In the genomic region with DNA sequence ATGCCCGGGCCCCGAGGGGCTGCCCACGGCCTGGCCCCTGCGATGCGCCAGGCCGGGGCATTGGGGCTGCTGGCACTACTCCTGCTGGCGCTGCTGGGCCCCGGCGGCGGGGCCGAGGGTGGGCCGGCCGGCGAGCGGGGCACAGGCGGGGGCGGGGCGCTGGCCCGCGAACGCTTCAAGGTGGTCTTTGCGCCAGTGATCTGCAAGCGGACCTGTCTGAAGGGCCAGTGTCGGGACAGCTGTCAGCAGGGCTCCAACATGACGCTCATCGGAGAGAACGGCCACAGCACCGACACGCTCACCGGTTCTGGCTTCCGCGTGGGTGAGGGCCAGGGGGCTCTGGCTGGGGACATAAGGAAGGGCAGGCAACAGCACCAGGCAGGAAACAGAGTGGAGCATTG, we compare ENCODE assay signal across 8 mouse cellular contexts. TPM values are rescaled to one million over a fixed set of nuclear protein-coding genes. Genes with fewer than 3 reads are reported as not detected.
DNase-seq lines count a peak whose midpoint lies in the region; ATAC-seq lines count a peak whose summit lies in the region.

No protein-coding gene starts in this region.

- peak; percentile 0; the same call in 1 of the 2 replicates for ATAC-seq in kidney, embryonic 15.5 days (replicated peaks; ENCODE audit: low FRiP score)
- peak; percentile 27; the same call in 1 of the 2 replicates for ATAC-seq in embryonic facial prominence, embryonic 11.5 days (replicated peaks; ENCODE audit: insufficient number of reproducible peaks, low FRiP score, low TSS enrichment, low read depth)
- ATAC-seq in hindbrain, embryonic 16.5 days = peak; percentile 19
- peak; percentile 51; the same call in 1 of the 2 replicates for ATAC-seq in midbrain, embryonic 14.5 days (ENCODE audit: low FRiP score, low TSS enrichment)

- H3K4me2 ChIP-seq in kidney, embryonic 15.5 days = peak overlapping the region; percentile 90
- peak overlapping the region; percentile 99 for H3K4me2 ChIP-seq in embryonic facial prominence, embryonic 11.5 days (ENCODE audit: low read depth, low read length)
- H3K4me2 ChIP-seq in hindbrain, embryonic 16.5 days (ENCODE audit: low read length) = peak overlapping the region; percentile 99
- peak overlapping the region; percentile 94 for H3K4me2 ChIP-seq in midbrain, embryonic 14.5 days (ENCODE audit: low read length)

- no peak for DNase-seq in kidney, adult 18-20 months
- DNase-seq in embryonic facial prominence, embryonic 11.5 days (ENCODE audit: low spot score) = peak; percentile 45
- peak; percentile 52 for DNase-seq in midbrain, embryonic 14.5 days
- no peak for DNase-seq in frontal cortex, postnatal 14 days (ENCODE audit: low spot score in 2 of 2)
- DNase-seq in left cerebral cortex, adult 11 months (ENCODE audit: low spot score) = no peak
- DNase-seq in layer of hippocampus, postnatal 25 days (ENCODE audit: extremely low spot score in 1 of 2, low spot score in 1 of 2) = no peak

- H3K9ac ChIP-seq in kidney, embryonic 15.5 days = peak overlapping the region; percentile 74
- H3K9ac ChIP-seq in embryonic facial prominence, embryonic 11.5 days (replicated peaks; ENCODE audit: low read length) = peak overlapping the region; percentile 90
- H3K9ac ChIP-seq in hindbrain, embryonic 16.5 days (ENCODE audit: low read depth, low read length) = peak overlapping the region; percentile 83
- H3K9ac ChIP-seq in midbrain, embryonic 14.5 days (replicated peaks; ENCODE audit: low read length) = peak overlapping the region; percentile 75

- no peaks in the 10 kb centered on the region for H3K36me3 ChIP-seq in kidney, embryonic 15.5 days
- no peaks in the 10 kb centered on the region for H3K36me3 ChIP-seq in embryonic facial prominence, embryonic 11.5 days (replicated peaks; ENCODE audit: control insufficient read depth, insufficient read depth, low read depth, low read length)
- H3K36me3 ChIP-seq in hindbrain, embryonic 16.5 days (ENCODE audit: control insufficient read depth, insufficient read depth, low read length) = no peaks in the 10 kb centered on the region
- H3K36me3 ChIP-seq in midbrain, embryonic 14.5 days (ENCODE audit: control insufficient read depth, insufficient read depth, low read length) = no peaks in the 10 kb centered on the region

- peak overlapping the region; percentile 82 for H3K27ac ChIP-seq in kidney, embryonic 15.5 days
- H3K27ac ChIP-seq in embryonic facial prominence, embryonic 11.5 days (replicated peaks; ENCODE audit: low read depth, low read length) = peak overlapping the region; percentile 28; the same call in 1 of the 2 replicates
- H3K27ac ChIP-seq in hindbrain, embryonic 16.5 days (ENCODE audit: low read depth, low read length) = peak overlapping the region; percentile 90
- peak overlapping the region; percentile 68 for H3K27ac ChIP-seq in midbrain, embryonic 14.5 days (replicated peaks; ENCODE audit: low read depth, low read length)

- H3K4me3 ChIP-seq in kidney, embryonic 15.5 days (replicated peaks) = peak overlapping the region; percentile 55
- peak overlapping the region; percentile 71 for H3K4me3 ChIP-seq in embryonic facial prominence, embryonic 11.5 days (ENCODE audit: low read depth, low read length)
- H3K4me3 ChIP-seq in hindbrain, embryonic 16.5 days (ENCODE audit: low read length) = peak overlapping the region; percentile 62
- peak overlapping the region; percentile 51 for H3K4me3 ChIP-seq in midbrain, embryonic 14.5 days (replicated peaks; ENCODE audit: low read depth, low read length)

- peaks cover 23% of the 10 kb centered on the region for H3K27me3 ChIP-seq in kidney, embryonic 15.5 days
- peaks cover 16% of the 10 kb centered on the region for H3K27me3 ChIP-seq in embryonic facial prominence, embryonic 11.5 days (ENCODE audit: control insufficient read depth, insufficient read depth, low read length)
- peaks cover 18% of the 10 kb centered on the region for H3K27me3 ChIP-seq in hindbrain, embryonic 16.5 days (replicated peaks; ENCODE audit: control insufficient read depth, insufficient read depth, low read length)
- peaks cover 25% of the 10 kb centered on the region; the same call in 1 of the 2 replicates for H3K27me3 ChIP-seq in midbrain, embryonic 14.5 days (ENCODE audit: control insufficient read depth, insufficient read depth, low read length)

- WGBS in kidney, embryonic 15.5 days = 1% methylated on average over 32 of the region's 32 CpGs
- WGBS in embryonic facial prominence, embryonic 11.5 days = under 1% methylated on average over 32 of the region's 32 CpGs
- WGBS in hindbrain, embryonic 16.5 days = 2% methylated on average over 25 of the region's 32 CpGs
- 2% methylated on average over 32 of the region's 32 CpGs for WGBS in midbrain, embryonic 14.5 days

- peaks cover 58% of the 10 kb centered on the region for H3K4me1 ChIP-seq in kidney, embryonic 15.5 days
- H3K4me1 ChIP-seq in embryonic facial prominence, embryonic 11.5 days (ENCODE audit: control insufficient read depth, insufficient read depth, low read length) = peaks cover 14% of the 10 kb centered on the region
- H3K4me1 ChIP-seq in hindbrain, embryonic 16.5 days (ENCODE audit: control insufficient read depth, insufficient read depth, low read depth, low read length) = peaks cover 41% of the 10 kb centered on the region
- H3K4me1 ChIP-seq in midbrain, embryonic 14.5 days (ENCODE audit: control insufficient read depth, insufficient read depth, low read length) = peaks cover 36% of the 10 kb centered on the region

- H3K9me3 ChIP-seq in kidney, embryonic 15.5 days (replicated peaks) = no peaks in the 10 kb centered on the region
- no peaks in the 10 kb centered on the region for H3K9me3 ChIP-seq in embryonic facial prominence, embryonic 11.5 days (replicated peaks; ENCODE audit: control insufficient read depth, low read length)
- H3K9me3 ChIP-seq in hindbrain, embryonic 16.5 days (ENCODE audit: control insufficient read depth, low read length) = no peaks in the 10 kb centered on the region
- H3K9me3 ChIP-seq in midbrain, embryonic 14.5 days (ENCODE audit: control insufficient read depth, low read length) = no peaks in the 10 kb centered on the region

RNA-seq across cellular contexts. Expression of a gene that starts 1.5 kb away (rescaled TPM):
- polyA plus RNA-seq in kidney, embryonic 15.5 days (2015; fragmentation: Nextera tagmentation; extraction: Ambion mirVana) = 18.5 and 18.8 TPM in 2 replicates
- 5.9 and 9.5 TPM in 2 replicates for polyA plus RNA-seq in embryonic facial prominence, embryonic 11.5 days (2014; fragmentation: Nextera tagmentation; extraction: Ambion mirVana)
- polyA plus RNA-seq in hindbrain, embryonic 16.5 days (2015; fragmentation: Nextera tagmentation; extraction: Ambion mirVana) = 11.6 and 15.4 TPM in 2 replicates
- polyA plus RNA-seq in midbrain, embryonic 14.5 days (2014; fragmentation: Nextera tagmentation; extraction: Ambion mirVana) = 10.1 and 10.5 TPM in 2 replicates
- total RNA-seq in layer of hippocampus, postnatal 25 days (2021) = 10 to 100 TPM; 23.8 to 26.8 TPM

RNA-seq across cellular contexts. Expression of a gene that starts 12.8 kb away (rescaled TPM):
- polyA plus RNA-seq in kidney, embryonic 15.5 days (2015; fragmentation: Nextera tagmentation; extraction: Ambion mirVana) = 89.0 and 91.4 TPM in 2 replicates
- polyA plus RNA-seq in embryonic facial prominence, embryonic 11.5 days (2014; fragmentation: Nextera tagmentation; extraction: Ambion mirVana) = 137 and 151 TPM in 2 replicates
- 118 and 128 TPM in 2 replicates for polyA plus RNA-seq in hindbrain, embryonic 16.5 days (2015; fragmentation: Nextera tagmentation; extraction: Ambion mirVana)
- polyA plus RNA-seq in midbrain, embryonic 14.5 days (2014; fragmentation: Nextera tagmentation; extraction: Ambion mirVana) = 154 and 169 TPM in 2 replicates
- 10 to 100 TPM; 29.3 to 32.9 TPM for total RNA-seq in layer of hippocampus, postnatal 25 days (2021)

RNA-seq across cellular contexts. Expression of a gene that starts 16.1 kb away (rescaled TPM):
- polyA plus RNA-seq in kidney, embryonic 15.5 days (2015; fragmentation: Nextera tagmentation; extraction: Ambion mirVana) = 20.5 and 25.9 TPM in 2 replicates
- polyA plus RNA-seq in embryonic facial prominence, embryonic 11.5 days (2014; fragmentation: Nextera tagmentation; extraction: Ambion mirVana) = 4.5 and 5.5 TPM in 2 replicates
- 21.6 and 29.7 TPM in 2 replicates for polyA plus RNA-seq in hindbrain, embryonic 16.5 days (2015; fragmentation: Nextera tagmentation; extraction: Ambion mirVana)
- polyA plus RNA-seq in midbrain, embryonic 14.5 days (2014; fragmentation: Nextera tagmentation; extraction: Ambion mirVana) = 12.4 and 14.3 TPM in 2 replicates
- 10 to 100 TPM; 14.6 to 17.2 TPM for total RNA-seq in layer of hippocampus, postnatal 25 days (2021)

RNA-seq across cellular contexts. Expression of a gene that starts 29.0 kb away (rescaled TPM):
- 69.6 and 76.0 TPM in 2 replicates for polyA plus RNA-seq in kidney, embryonic 15.5 days (2015; fragmentation: Nextera tagmentation; extraction: Ambion mirVana)
- polyA plus RNA-seq in embryonic facial prominence, embryonic 11.5 days (2014; fragmentation: Nextera tagmentation; extraction: Ambion mirVana) = 53.9 and 55.0 TPM in 2 replicates
- polyA plus RNA-seq in hindbrain, embryonic 16.5 days (2015; fragmentation: Nextera tagmentation; extraction: Ambion mirVana) = 83.2 and 93.9 TPM in 2 replicates
- polyA plus RNA-seq in midbrain, embryonic 14.5 days (2014; fragmentation: Nextera tagmentation; extraction: Ambion mirVana) = 73.5 and 78.2 TPM in 2 replicates
- 10 to 100 TPM; 68.6 to 71.8 TPM for total RNA-seq in layer of hippocampus, postnatal 25 days (2021)

RNA-seq across cellular contexts. Expression of a gene that starts 38.1 kb away (rescaled TPM):
- 0.15 and 0.38 TPM in 2 replicates for polyA plus RNA-seq in kidney, embryonic 15.5 days (2015; fragmentation: Nextera tagmentation; extraction: Ambion mirVana)
- polyA plus RNA-seq in embryonic facial prominence, embryonic 11.5 days (2014; fragmentation: Nextera tagmentation; extraction: Ambion mirVana) = not detected in 2 replicates
- polyA plus RNA-seq in hindbrain, embryonic 16.5 days (2015; fragmentation: Nextera tagmentation; extraction: Ambion mirVana) = not detected in 2 replicates
- 0.21 and 0.28 TPM in 2 replicates for polyA plus RNA-seq in midbrain, embryonic 14.5 days (2014; fragmentation: Nextera tagmentation; extraction: Ambion mirVana)
- total RNA-seq in layer of hippocampus, postnatal 25 days (2021) = not detected

Comparison
In these comparisons a context has a peak if more than half of its experiments do, and no peak if none do; other contexts are left out.
1. ATAC-seq: peak in every context shown above with its lines; median percentile 51 in midbrain, embryonic 14.5 days; 27 in embryonic facial prominence, embryonic 11.5 days; 19 in hindbrain, embryonic 16.5 days; 0 in kidney, embryonic 15.5 days.
2. H3K27ac ChIP-seq: peak in every context shown above with its lines; median percentile 90 in hindbrain, embryonic 16.5 days; 82 in kidney, embryonic 15.5 days; 68 in midbrain, embryonic 14.5 days; 28 in embryonic facial prominence, embryonic 11.5 days.
3. DNase-seq: peak in embryonic facial prominence, embryonic 11.5 days (single experiment) and midbrain, embryonic 14.5 days (single experiment); none in kidney, adult 18-20 months (single experiment), frontal cortex, postnatal 14 days (0 of 2), left cerebral cortex, adult 11 months (single experiment) and layer of hippocampus, postnatal 25 days (0 of 2).
4. Peak in every context shown above with its lines, with median percentiles within 50 percentile points of each other: H3K4me2 ChIP-seq, H3K4me3 ChIP-seq and H3K9ac ChIP-seq.